Mouse (Mus musculus): ENCODE results near the gene 2310011J03Rik. TPM values are rescaled to one million over a fixed set of nuclear protein-coding genes. Genes with fewer than 3 reads are reported as not detected.

The 2310011J03Rik gene
- polyA plus RNA-seq, 1 experiment from 2014 or later = 46.6 TPM

DNA sequence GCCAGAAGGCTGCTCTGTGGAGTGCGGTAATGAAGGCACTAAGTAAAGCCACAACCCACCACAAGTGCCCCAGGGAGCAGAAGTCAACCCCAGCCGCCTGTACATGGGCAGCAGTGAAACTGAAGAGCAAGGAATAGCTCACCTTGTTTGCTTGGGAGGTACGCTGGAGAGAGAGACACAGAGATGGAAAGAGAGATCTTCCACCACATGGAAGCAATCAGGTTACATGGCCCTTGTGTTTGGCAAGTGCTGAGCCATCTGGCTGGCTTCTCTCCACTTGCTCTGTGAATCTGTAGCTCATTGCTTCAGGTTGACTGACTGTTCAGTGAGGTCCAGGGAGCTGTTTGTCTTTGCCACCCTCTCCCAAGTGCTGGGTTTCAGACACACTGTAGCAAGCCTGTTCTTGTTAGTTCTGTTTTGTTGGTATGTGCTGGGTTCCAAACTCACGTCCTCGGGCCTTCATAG lies 12.2 kb upstream of the 2310011J03Rik start:
- no peak for ATAC-seq (ENCODE audit: insufficient read depth, low FRiP score)
- H3K9me3 ChIP-seq (replicated peaks; ENCODE audit: control insufficient read depth, low read length) = no peaks in the 10 kb centered on the region
- no peak overlapping the region for H3K27ac ChIP-seq (ENCODE audit: low read length)
- no peaks in the 10 kb centered on the region for H3K27me3 ChIP-seq (ENCODE audit: control insufficient read depth, insufficient read depth, low read length)
- no peaks in the 10 kb centered on the region for H3K36me3 ChIP-seq (ENCODE audit: control insufficient read depth, insufficient read depth, low read length)
- no peak overlapping the region for H3K4me2 ChIP-seq (ENCODE audit: low read depth, low read length)
- peaks cover 27% of the 10 kb centered on the region for H3K4me1 ChIP-seq (ENCODE audit: control insufficient read depth, insufficient read depth, low read length)
- H3K4me3 ChIP-seq (replicated peaks; ENCODE audit: low read length) = no peak overlapping the region
- WGBS = 83% methylated on average over 5 of the region's 5 CpGs
- 0 out of 2 replicates have a peak overlapping the region, but pooled peaks have one; percentile 5 for H3K9ac ChIP-seq (ENCODE audit: low read length)

DNA sequence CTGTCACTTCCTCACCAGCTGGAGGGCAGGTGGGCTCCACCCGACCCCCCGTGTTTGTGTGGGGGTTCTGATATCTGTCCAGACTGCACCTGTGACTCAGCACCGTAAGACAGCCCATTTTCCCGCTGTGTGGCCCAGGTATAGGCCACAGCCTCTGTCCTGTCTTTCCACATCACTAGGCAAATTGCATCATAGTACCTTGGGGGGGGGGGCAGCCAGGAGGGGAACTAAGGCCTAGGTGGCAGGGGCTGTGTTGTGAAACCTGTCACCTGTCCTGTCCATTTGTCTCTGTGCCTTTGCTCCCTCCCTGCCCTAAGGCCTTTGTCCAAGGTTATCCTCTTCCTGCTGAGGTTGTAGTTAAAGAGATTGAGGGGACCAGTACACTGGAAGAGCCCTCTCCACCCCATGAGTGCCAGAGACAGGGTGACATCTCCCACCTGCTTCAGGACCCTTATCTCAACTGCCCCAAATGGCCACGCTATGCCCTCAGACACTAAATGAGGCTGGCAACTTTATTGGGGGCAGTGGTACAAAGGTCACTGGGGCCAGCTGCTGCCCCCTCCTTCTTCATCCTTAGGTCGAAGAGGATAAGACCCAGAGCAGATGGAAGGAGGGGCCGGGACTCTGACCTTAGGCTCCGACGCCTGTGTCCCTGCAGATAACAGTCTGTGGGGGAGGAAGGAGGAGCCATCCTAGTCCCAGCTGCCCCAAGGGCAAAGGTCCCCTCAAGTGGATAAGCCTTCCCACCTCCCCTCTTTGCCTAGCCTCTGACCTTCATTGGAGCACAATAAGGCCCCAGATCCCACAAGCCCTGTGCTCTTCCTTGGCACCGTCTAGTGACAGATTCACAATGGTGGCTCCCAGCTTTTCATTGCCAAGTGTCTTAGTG lies 11.5 kb upstream of the 2310011J03Rik start:
- Histone ChIP-seq H3K9ac (ENCODE audit: low read length) (no peak overlapping the region), H3K4me3 (replicated peaks; ENCODE audit: low read length) (peak overlapping the region; percentile 60)
- WGBS = 54% methylated on average over 10 of the region's 10 CpGs

DNA sequence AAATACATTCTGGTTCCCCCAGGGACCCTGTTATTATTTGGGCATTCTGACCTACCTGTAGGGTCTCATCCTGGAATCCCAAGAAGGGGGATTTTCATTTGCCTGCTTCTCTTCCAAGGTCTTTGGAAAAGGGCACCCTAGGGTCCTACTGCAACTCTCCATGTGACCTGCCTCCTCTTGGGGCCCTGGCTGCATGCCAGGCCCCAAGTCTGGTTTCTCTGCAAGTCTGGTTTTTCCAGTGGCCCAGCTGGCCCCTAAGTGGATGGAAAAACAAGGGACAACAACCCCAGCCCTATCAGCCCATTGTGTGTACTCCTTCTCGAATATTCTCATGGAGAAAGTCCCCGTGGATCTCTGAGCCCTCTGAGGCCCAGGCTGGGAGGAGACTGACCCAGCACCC lies 10.6 kb upstream of the 2310011J03Rik start:
- H3K27ac ChIP-seq (ENCODE audit: low read length) = peak overlapping the region; percentile 76
- WGBS = 48% methylated on average over 2 of the region's 2 CpGs
- ATAC-seq (ENCODE audit: insufficient read depth, low FRiP score) = no peak
- peak overlapping the region; percentile 74 for H3K9ac ChIP-seq (ENCODE audit: low read length)
- no peaks in the 10 kb centered on the region for H3K27me3 ChIP-seq (ENCODE audit: control insufficient read depth, insufficient read depth, low read length)
- no peaks in the 10 kb centered on the region for H3K36me3 ChIP-seq (ENCODE audit: control insufficient read depth, insufficient read depth, low read length)
- peaks cover 27% of the 10 kb centered on the region for H3K4me1 ChIP-seq (ENCODE audit: control insufficient read depth, insufficient read depth, low read length)
- peak overlapping the region; percentile 60 for H3K4me3 ChIP-seq (replicated peaks; ENCODE audit: low read length)
- peak overlapping the region; percentile 97 for H3K4me2 ChIP-seq (ENCODE audit: low read depth, low read length)
- no peaks in the 10 kb centered on the region for H3K9me3 ChIP-seq (replicated peaks; ENCODE audit: control insufficient read depth, low read length)

More for the DNA sequence above, 11.5 kb upstream of the 2310011J03Rik start:
- no peaks in the 10 kb centered on the region for H3K36me3 ChIP-seq (ENCODE audit: control insufficient read depth, insufficient read depth, low read length)
- H3K4me1 ChIP-seq (ENCODE audit: control insufficient read depth, insufficient read depth, low read length) = peaks cover 27% of the 10 kb centered on the region
- peak overlapping the region; percentile 76 for H3K27ac ChIP-seq (ENCODE audit: low read length)
- no peaks in the 10 kb centered on the region for H3K9me3 ChIP-seq (replicated peaks; ENCODE audit: control insufficient read depth, low read length)
- no peak for ATAC-seq (ENCODE audit: insufficient read depth, low FRiP score)
- H3K4me2 ChIP-seq (ENCODE audit: low read depth, low read length) = peak overlapping the region; percentile 97
- no peaks in the 10 kb centered on the region for H3K27me3 ChIP-seq (ENCODE audit: control insufficient read depth, insufficient read depth, low read length)

DNA sequence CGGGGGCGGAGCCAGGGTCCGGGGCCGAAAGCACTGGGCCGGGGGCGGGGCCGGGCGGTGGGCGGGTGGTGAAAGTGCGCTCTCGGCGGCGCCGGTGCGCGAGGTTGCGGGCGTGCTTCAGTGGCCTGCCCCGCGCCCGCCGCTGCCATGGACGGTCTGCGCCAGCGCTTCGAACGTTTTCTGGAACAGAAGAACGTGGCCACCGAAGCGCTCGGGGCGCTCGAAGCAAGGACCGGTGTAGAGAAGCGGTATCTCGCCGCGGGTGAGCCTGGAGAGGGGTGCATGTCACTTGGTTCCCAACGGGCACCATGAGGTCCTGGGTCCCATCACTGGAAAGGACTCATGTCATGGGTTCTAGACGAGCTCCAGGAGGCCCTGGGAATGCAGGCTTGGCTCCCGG lies 9.7 kb upstream of the 2310011J03Rik start:
- H3K4me2 ChIP-seq (ENCODE audit: low read depth, low read length) = peak overlapping the region; percentile 97
- peaks cover 27% of the 10 kb centered on the region for H3K4me1 ChIP-seq (ENCODE audit: control insufficient read depth, insufficient read depth, low read length)
- WGBS = under 1% methylated on average over 41 of the region's 41 CpGs
- peak overlapping the region; percentile 76 for H3K27ac ChIP-seq (ENCODE audit: low read length)
- no peaks in the 10 kb centered on the region for H3K36me3 ChIP-seq (ENCODE audit: control insufficient read depth, insufficient read depth, low read length)
- no peaks in the 10 kb centered on the region for H3K9me3 ChIP-seq (replicated peaks; ENCODE audit: control insufficient read depth, low read length)
- H3K27me3 ChIP-seq (ENCODE audit: control insufficient read depth, insufficient read depth, low read length) = no peaks in the 10 kb centered on the region
- H3K4me3 ChIP-seq (replicated peaks; ENCODE audit: low read length) = peak overlapping the region; percentile 60
- peak overlapping the region; percentile 74 for H3K9ac ChIP-seq (ENCODE audit: low read length)
- no peak for ATAC-seq (ENCODE audit: insufficient read depth, low FRiP score)

DNA sequence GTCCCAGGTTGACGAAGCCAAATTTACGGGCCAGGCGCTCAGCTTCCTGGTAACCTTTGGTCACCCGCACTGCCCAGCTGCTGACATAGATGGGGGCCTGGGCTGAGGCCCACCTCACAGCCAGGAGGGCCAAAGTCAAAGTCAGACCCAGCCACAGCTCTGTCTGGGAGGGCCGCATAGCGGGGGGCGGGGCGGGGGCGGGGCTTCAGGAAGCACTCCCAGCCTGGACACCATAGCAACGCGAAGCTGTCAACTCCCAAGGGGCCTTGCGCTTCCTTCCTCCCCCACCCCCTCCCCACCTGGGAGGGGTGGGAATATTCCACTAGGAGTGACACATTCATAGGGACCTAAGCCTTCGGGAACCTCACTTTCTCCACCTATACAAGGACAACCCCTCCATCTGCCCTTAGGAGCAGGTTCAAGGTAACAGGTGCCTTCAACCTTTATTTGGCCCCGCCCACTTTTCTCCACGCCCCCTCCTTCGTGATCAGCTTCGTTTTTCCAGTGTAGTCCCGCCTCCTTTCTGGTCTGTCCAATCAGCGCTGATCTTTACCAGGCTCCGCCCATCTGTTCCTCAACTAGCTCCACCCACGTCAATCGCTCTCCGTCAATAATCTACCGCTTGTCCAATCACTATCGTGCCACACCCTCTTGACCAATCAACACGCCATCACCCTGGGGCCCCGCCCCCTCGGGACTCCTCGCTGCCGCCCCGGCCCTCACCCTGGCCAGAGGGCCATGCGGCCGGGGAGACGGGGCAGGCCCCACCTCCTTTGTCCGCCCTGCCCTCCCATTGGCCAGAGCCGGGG lies 9.1 kb upstream of the 2310011J03Rik start, which contains the start of the genes Pcsk4 and Reep6:
Pcsk4 (minus strand) TSS at position 226 of the 809 bp plus-strand sequence.
Reep6 (plus strand) TSS at position 681 of the 809 bp plus-strand sequence.
- WGBS = 3% methylated on average over 36 of the region's 36 CpGs
- H3K4me3 ChIP-seq (replicated peaks; ENCODE audit: low read length) = peak within 1 kb of the TSS; percentile 60
- peak within 1 kb of the TSS; percentile 97 for H3K4me2 ChIP-seq (ENCODE audit: low read depth, low read length)
- H3K36me3 ChIP-seq (ENCODE audit: control insufficient read depth, insufficient read depth, low read length) = no peaks in the 10 kb centered on the region
- H3K4me1 ChIP-seq (ENCODE audit: control insufficient read depth, insufficient read depth, low read length) = peaks cover 27% of the 10 kb centered on the region
- H3K9ac ChIP-seq (ENCODE audit: low read length) = peak within 1 kb of the TSS; percentile 74
- ATAC-seq (ENCODE audit: insufficient read depth, low FRiP score) = peak; percentile 95
- H3K27ac ChIP-seq (ENCODE audit: low read length) = peak within 1 kb of the TSS; percentile 76
- H3K9me3 ChIP-seq (replicated peaks; ENCODE audit: control insufficient read depth, low read length) = no peaks in the 10 kb centered on the region
- H3K27me3 ChIP-seq (ENCODE audit: control insufficient read depth, insufficient read depth, low read length) = no peaks in the 10 kb centered on the region

DNA sequence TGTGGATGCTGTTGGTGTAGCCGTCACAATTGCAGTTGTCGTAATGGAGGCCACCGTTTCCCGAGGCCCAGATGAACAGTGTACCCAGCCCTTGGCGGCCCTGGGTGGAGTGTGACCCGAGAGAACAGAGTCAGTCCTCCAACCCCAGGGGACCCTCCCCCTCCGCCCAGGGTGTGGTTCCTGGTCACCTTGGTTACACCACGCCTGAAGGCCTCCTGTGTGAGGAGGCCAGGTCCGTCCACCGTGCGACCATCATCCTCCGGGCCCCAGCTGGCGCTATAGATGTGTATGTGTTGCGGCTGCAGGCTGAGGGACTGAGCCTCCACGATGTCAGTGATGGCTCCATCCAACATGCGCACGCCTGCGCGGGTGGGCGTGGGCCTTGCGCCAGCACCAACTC lies 4.7 kb upstream of the 2310011J03Rik start:
- no peaks in the 10 kb centered on the region; the same call in 1 of the 2 replicates for H3K27me3 ChIP-seq (ENCODE audit: control insufficient read depth, insufficient read depth, low read length)
- no peak overlapping the region for H3K27ac ChIP-seq (ENCODE audit: low read length)
- peaks cover 15% of the 10 kb centered on the region; the same call in 1 of the 2 replicates for H3K4me1 ChIP-seq (ENCODE audit: control insufficient read depth, insufficient read depth, low read length)
- no peaks in the 10 kb centered on the region for H3K9me3 ChIP-seq (replicated peaks; ENCODE audit: control insufficient read depth, low read length)
- H3K9ac ChIP-seq (ENCODE audit: low read length) = no peak overlapping the region
- H3K4me3 ChIP-seq (replicated peaks; ENCODE audit: low read length) = no peak overlapping the region
- no peak for ATAC-seq (ENCODE audit: insufficient read depth, low FRiP score)
- no peak overlapping the region for H3K4me2 ChIP-seq (ENCODE audit: low read depth, low read length)
- 69% methylated on average over 21 of the region's 21 CpGs for WGBS
- no peaks in the 10 kb centered on the region for H3K36me3 ChIP-seq (ENCODE audit: control insufficient read depth, insufficient read depth, low read length)

DNA sequence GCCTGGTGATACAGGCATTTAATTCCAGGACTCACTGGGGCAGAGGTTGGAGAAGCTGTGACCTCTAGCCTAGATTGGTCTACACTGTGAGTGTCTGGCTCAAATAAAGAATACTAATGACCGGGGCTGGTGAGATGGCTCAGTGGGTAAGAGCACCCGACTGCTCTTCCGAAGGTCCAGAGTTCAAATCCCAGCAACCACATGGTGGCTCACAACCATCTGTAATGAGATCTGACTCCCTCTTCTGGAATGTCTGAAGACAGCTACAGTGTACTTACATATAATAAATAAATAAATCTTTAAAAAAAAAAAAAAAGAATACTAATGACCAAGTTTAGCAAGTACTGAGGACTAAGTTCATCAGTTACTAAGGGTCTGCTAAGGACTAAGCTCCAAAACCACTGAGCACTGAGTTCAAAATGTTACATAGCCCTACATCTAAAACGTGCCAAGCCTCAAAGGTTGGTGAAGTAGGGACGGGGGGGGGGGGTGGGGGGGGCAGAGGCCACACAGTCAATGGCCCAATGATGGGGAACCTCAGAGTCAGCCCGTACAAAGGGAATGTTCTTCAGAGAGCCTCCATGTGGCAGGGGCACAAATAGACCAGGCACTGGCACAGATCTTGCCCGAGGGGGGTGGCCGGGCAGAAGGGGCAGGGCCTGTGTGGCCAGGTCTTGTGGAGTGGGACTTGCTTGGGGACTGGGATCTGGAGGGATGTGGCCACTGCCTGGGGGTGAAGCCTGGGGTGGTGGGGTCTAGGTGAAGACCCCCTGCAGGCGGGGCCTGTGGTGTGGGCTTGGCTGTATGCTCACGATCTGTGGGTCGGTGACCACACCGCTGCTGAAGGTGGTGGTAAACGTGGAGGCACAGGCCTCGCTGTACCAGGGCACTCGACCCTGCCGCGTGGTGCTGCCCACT lies 4.0 kb upstream of the 2310011J03Rik start:
- peak overlapping the region; percentile 96 for H3K4me2 ChIP-seq (ENCODE audit: low read depth, low read length)
- WGBS = 78% methylated on average over 17 of the region's 17 CpGs
- H3K9ac ChIP-seq (ENCODE audit: low read length) = 0 out of 2 replicates have a peak overlapping the region, but pooled peaks have one; percentile 75

More for the DNA sequence above, 4.0 kb upstream of the 2310011J03Rik start:
- H3K4me1 ChIP-seq (ENCODE audit: control insufficient read depth, insufficient read depth, low read length) = peaks cover 14% of the 10 kb centered on the region; the same call in 1 of the 2 replicates
- no peaks in the 10 kb centered on the region; the same call in 1 of the 2 replicates for H3K27me3 ChIP-seq (ENCODE audit: control insufficient read depth, insufficient read depth, low read length)
- ATAC-seq (ENCODE audit: insufficient read depth, low FRiP score) = no peak
- peak overlapping the region; percentile 66 for H3K4me3 ChIP-seq (replicated peaks; ENCODE audit: low read length)
- H3K9me3 ChIP-seq (replicated peaks; ENCODE audit: control insufficient read depth, low read length) = no peaks in the 10 kb centered on the region
- H3K36me3 ChIP-seq (ENCODE audit: control insufficient read depth, insufficient read depth, low read length) = no peaks in the 10 kb centered on the region
- no peak overlapping the region for H3K27ac ChIP-seq (ENCODE audit: low read length)

Data from stomach, embryonic 16.5 days (tissue).